Mouse (Mus musculus): ENCODE results near the gene Dnah8. TPM values are rescaled to one million over a fixed set of nuclear protein-coding genes. Genes with fewer than 3 reads are reported as not detected.

Dnah8 gene
- total RNA-seq, 2 experiments from 2014 or later: 6.0 to 9.3 TPM

- no peak for ATAC-seq (replicated peaks; ENCODE audit: low FRiP score, poor library complexity, severe bottlenecking)
These were observed 113.6 kb downstream of the Dnah8 start for GRCm38 (mm10) chr17:30737797-30738196.

- no peak for ATAC-seq (replicated peaks; ENCODE audit: low FRiP score, poor library complexity, severe bottlenecking)
These were observed 115.6 kb downstream of the Dnah8 start for GRCm38 (mm10) chr17:30739769-30740168.

DNA sequence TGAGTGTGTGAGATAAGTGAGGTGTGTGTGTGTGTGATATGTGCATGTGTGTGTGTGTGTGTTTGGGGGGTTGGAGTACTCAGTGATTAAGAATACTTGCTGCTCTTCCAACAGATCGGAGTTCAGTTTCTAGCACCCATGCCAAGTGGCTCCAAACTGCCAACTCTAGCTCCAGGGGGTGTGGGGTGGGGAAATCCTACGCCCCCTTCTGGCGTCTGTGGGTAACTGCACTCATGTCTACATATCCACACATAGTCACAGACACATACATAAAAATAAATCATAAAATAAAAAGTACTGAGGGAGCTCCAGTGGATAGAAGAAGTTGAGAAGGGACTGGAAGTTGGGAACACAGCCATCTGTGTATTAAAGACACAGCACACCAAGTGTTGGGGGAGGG, 119.8 kb downstream of the Dnah8 start:
- no peak for ATAC-seq (replicated peaks; ENCODE audit: low FRiP score, poor library complexity, severe bottlenecking)

GRCm38 (mm10) chr17:30746056-30747024, 122.2 kb downstream of the Dnah8 start:
- no peak for ATAC-seq (replicated peaks; ENCODE audit: low FRiP score, poor library complexity, severe bottlenecking)

DNA sequence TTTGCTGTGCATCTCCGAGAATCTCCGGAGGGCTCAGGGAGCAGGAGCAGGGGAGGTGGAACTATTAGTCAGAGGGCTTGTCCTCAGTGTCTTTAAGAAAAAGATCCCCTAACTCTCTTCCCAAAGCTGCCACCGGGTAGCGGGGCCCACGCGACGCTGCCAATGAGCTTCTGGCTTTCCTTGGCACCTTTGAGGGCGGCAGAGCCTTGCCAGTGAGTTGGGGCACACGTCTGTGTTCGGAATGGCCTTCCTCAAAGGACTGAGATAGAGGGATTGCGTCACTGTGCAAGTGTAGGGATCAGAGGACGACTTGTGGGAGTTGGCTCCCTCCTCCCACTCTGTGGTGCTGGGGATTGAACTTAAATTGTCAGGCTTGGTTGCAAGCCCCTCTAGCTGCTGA, 125.2 kb downstream of the Dnah8 start:
- ATAC-seq (replicated peaks; ENCODE audit: low FRiP score, poor library complexity, severe bottlenecking): no peak

- ATAC-seq (replicated peaks; ENCODE audit: low FRiP score, poor library complexity, severe bottlenecking): no peak
These were observed 126.1 kb downstream of the Dnah8 start for GRCm38 (mm10) chr17:30750269-30750668.

DNA sequence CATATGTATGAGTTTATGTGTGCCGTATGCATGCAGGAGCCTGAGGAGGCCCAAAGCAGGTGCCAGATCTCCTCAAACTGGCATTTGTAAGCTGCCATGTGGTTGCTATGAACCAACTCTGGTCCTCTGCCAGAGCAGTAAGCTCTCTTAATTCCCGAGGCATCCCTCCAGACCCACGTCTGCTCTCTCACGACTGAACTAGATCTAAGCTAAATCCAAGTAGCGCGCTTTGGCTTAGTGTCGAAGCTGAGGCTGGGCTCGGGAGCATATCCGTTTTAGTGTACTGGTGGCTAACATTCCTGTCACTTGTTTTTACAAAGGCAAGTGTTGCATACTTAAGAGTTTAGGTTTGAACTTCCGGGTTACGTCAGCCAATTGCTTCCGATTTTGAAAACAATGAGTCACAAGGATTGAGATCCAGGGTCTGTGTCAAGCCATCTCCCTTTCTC, 128.2 kb downstream of the Dnah8 start:
- ATAC-seq (replicated peaks; ENCODE audit: low FRiP score, poor library complexity, severe bottlenecking): no peak

DNA sequence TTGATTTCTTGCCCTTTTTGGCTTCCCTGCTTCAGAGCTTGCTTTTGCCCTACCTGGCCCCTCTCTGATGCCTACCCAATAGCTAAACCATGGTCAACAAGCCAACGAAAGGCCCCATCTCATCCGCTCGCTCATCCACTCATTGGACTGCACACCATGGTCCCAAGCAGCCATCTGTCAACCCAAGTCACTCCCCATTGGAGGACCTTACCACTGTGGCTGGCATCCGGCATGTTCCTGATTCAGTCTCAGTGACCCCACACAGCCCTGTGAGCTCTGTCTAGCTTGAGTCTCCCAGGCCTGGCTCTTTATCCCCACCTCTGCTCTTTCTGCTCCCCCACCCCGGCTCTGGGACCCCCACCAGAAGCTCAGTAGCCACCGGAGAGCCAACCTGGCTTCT, 129.0 kb downstream of the Dnah8 start:
- ATAC-seq (replicated peaks; ENCODE audit: low FRiP score, poor library complexity, severe bottlenecking): no peak

GRCm38 (mm10) chr17:30756771-30757170, 132.6 kb downstream of the Dnah8 start:
- no peak for ATAC-seq (replicated peaks; ENCODE audit: low FRiP score, poor library complexity, severe bottlenecking)

DNA sequence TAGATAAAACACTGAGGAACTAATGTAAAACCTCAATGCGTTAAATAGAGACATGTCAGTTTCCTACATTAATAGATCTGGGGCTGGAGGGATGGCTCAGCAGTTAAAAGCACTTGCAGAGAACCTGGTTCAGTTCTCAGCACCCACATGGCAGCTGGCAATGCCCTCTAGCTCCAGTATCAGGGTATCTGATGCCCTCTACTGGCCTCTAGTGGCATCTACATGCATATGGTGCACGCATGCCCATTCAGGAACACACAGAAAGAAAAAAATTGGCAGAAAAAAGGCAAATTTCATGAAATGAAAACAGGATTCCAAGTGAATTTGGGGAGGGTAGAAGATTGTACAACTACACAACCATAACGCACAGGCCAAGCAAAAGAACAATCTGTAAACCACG, 136.2 kb downstream of the Dnah8 start:
- ATAC-seq (replicated peaks; ENCODE audit: low FRiP score, poor library complexity, severe bottlenecking): no peak

DNA sequence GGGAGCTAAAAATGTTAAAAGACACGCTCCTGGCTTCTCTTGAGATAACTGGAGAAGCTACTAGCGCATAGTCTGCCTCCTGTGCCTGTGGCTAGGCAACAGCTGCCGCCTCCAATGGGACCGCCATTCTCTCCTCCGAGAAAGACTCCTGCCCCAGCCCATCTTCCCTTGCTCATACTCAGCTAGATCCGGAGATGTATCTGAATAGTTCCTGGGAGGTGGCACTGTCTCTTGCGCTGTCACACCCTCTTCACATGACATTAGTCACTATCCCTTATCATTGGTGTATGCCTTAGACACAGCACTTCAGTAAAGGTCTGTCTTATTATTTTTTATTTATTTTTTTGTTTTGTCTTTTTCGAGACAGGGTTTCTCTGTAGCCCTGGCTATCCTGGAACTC, 140.1 kb downstream of the Dnah8 start:
- no peak for ATAC-seq (replicated peaks; ENCODE audit: low FRiP score, poor library complexity, severe bottlenecking)

DNA sequence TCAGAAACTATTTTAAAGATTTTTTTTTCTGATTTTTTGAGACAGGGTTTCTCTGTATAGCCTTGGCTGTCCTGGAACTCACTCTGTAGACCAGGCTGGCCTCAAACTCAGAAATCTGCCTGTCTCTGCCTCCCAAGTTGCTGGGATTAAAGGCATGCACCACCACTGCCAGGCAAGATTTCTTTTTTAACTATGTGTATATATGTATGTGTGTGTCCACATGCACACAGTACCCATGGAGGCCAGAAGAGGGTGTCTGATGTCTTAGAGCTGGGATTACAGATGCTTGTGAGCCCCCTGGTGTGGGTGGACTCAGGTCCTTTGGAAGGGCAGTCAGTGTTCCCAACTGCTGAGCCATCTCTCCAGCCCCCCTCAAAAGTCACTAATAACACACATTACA, 150.3 kb downstream of the Dnah8 start:
- no peak for ATAC-seq (replicated peaks; ENCODE audit: low FRiP score, poor library complexity, severe bottlenecking)

GRCm38 (mm10) chr17:30775096-30775495, 150.9 kb downstream of the Dnah8 start:
- no peak for ATAC-seq (replicated peaks; ENCODE audit: low FRiP score, poor library complexity, severe bottlenecking)

DNA sequence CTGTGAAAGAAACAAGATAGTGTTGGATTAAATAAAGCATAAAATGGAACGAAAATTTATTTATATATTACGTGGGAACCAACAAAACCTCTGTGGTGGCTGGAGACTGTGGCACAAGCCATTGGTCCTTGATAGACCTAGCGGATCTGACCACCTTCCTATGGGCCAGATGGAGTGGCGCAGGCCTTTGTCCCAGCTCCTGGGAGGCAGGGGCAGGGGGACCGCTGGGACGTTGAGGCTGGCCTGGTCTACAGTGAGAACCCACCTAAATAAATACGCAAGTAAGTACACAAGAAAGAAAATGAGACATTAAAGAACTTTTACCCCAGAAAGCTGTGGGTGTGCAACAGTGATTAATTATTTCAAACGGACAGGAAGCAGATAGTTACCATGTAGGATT, 156.9 kb downstream of the Dnah8 start:
- ATAC-seq (replicated peaks; ENCODE audit: low FRiP score, poor library complexity, severe bottlenecking): no peak

DNA sequence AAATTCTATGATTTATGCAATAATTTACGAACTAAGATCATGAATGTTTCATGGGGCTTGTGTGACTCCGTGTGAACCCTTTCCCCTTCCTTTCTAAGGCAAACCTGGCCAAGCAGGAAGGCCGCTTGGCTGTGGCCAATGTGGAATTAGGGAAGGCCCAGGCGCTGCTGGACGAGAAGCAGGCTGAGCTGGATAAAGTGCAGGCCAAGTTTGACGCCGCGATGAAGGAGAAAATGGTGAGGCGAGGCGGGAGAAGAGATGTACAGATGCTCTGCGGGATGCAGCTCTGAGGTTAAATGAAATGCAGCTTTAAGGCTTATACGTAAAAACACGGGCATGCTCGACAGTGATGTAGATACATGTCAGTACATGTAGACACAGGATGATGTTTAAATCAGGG, 158.1 kb downstream of the Dnah8 start:
- no peak for ATAC-seq (replicated peaks; ENCODE audit: low FRiP score, poor library complexity, severe bottlenecking)

DNA sequence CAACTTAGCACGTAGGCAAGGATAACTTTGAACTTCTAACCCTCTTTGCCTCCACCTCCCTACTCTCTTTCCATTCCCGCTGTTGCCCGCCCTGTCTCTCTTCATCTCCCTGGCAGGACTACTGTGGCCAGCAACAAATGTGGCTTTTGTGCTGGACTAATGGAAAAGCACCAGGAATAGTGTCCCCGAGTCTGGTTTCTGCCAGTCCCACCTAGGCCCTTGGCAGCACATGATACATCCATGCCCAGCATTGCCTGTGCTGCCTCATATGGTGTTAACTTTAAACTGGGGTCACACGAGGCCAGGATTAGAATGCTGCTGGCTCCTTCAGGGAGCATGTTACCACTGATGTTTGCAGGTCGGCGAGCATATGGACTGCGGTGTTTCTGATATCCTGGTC, 164.2 kb downstream of the Dnah8 start:
- ATAC-seq (replicated peaks; ENCODE audit: low FRiP score, poor library complexity, severe bottlenecking): no peak

- ATAC-seq (replicated peaks; ENCODE audit: low FRiP score, poor library complexity, severe bottlenecking): no peak
These were observed 166.7 kb downstream of the Dnah8 start for GRCm38 (mm10) chr17:30790816-30791215.

DNA sequence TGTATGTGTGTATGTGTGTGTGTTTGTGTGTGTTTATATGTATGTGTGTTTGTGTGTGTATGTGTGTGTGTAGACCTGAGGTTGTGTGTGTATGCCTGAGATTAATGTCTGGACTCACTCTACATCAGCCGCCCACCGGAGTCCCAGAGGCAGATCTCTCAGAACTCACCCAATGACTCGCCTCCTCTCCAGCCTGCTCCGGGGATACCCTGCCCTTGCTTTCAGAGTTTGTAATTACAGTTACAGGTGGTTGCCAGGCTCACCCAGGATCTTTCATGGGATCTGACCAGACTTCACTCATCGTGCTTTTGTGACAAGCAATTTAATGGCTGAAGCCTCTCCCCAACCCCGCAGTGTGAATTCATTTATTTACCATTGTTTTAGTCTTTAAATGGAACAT, 168.2 kb downstream of the Dnah8 start:
- no peak for ATAC-seq (replicated peaks; ENCODE audit: low FRiP score, poor library complexity, severe bottlenecking)

DNA sequence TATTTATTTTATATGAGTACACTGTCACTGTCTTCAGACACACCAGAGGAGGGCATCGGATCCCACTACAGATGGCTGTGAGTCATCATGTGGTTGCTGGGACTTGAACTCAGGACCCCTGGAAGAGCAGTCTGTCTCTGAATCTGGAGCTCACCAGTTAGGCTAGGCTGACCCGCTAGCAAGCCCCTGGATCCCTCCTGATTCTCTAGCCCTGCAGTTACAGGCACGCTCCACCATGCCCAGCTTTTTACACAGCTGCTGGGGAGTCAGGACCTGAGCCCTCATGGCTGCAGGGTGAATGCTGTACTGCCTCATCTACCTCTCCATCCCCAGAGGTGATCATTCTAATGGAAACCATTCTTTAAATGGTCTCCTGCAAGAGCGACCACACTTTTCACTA, 172.5 kb downstream of the Dnah8 start:
- ATAC-seq (replicated peaks; ENCODE audit: low FRiP score, poor library complexity, severe bottlenecking): no peak

GRCm38 (mm10) chr17:30800261-30800985, 176.3 kb downstream of the Dnah8 start:
- no peak for ATAC-seq (replicated peaks; ENCODE audit: low FRiP score, poor library complexity, severe bottlenecking)

GRCm38 (mm10) chr17:30803668-30804067, 179.5 kb downstream of the Dnah8 start:
- ATAC-seq (replicated peaks; ENCODE audit: low FRiP score, poor library complexity, severe bottlenecking): no peak

Measured in erythroblast, adult 5-6 weeks (primary cell).